Mouse (Mus musculus): Measurements from ENCODE around the gene Shisal2a.

Gene Shisal2a

GRCm38 (mm10) chr4:108383183-108383714, at the start of gene Shisal2a:
Gene Shisal2a (minus strand): TSS chr4:108383349.
- no peak for DNase-seq (ENCODE audit: extremely low spot score, low read depth, low spot score)

GRCm38 (mm10) chr4:108431561-108431936, 48.4 kb upstream of the Shisal2a start:
- DNase-seq (ENCODE audit: extremely low spot score, low read depth, low spot score), result no peak

GRCm38 (mm10) chr4:108430656-108431560, 47.8 kb upstream of the Shisal2a start:
- DNase-seq (ENCODE audit: extremely low spot score, low read depth, low spot score), result peak; percentile 87

- no peak for DNase-seq (ENCODE audit: extremely low spot score, low read depth, low spot score)
These were observed 45.2 kb upstream of the Shisal2a start for GRCm38 (mm10) chr4:108428341-108428721.

GRCm38 (mm10) chr4:108427719-108428340, 44.7 kb upstream of the Shisal2a start:
- no peak for DNase-seq (ENCODE audit: extremely low spot score, low read depth, low spot score)

- no peak for DNase-seq (ENCODE audit: extremely low spot score, low read depth, low spot score)
These were observed 41.4 kb upstream of the Shisal2a start for GRCm38 (mm10) chr4:108424587-108424986.

- no peak for DNase-seq (ENCODE audit: extremely low spot score, low read depth, low spot score)
These were observed 24.5 kb upstream of the Shisal2a start for GRCm38 (mm10) chr4:108407621-108408020.

- no peak for DNase-seq (ENCODE audit: extremely low spot score, low read depth, low spot score)
These were observed 23.8 kb upstream of the Shisal2a start, which contains the start of gene Gpx7 for GRCm38 (mm10) chr4:108406861-108407401. Gene Gpx7 (minus strand): TSS chr4:108406961.

- DNase-seq (ENCODE audit: extremely low spot score, low read depth, low spot score), result no peak
These were observed 23.1 kb upstream of the Shisal2a start for GRCm38 (mm10) chr4:108406138-108406860.

- no peak for DNase-seq (ENCODE audit: extremely low spot score, low read depth, low spot score)
These were observed 22.6 kb upstream of the Shisal2a start for GRCm38 (mm10) chr4:108405766-108406137.

GRCm38 (mm10) chr4:108403861-108404635, 20.9 kb upstream of the Shisal2a start:
- no peak for DNase-seq (ENCODE audit: extremely low spot score, low read depth, low spot score)

- DNase-seq (ENCODE audit: extremely low spot score, low read depth, low spot score), result no peak
These were observed 17.2 kb upstream of the Shisal2a start for GRCm38 (mm10) chr4:108400395-108400794.

- no peak for DNase-seq (ENCODE audit: extremely low spot score, low read depth, low spot score)
These were observed 11.1 kb upstream of the Shisal2a start for GRCm38 (mm10) chr4:108394236-108394635.

GRCm38 (mm10) chr4:108392558-108392957, 9.4 kb upstream of the Shisal2a start:
- no peak for DNase-seq (ENCODE audit: extremely low spot score, low read depth, low spot score)

- DNase-seq (ENCODE audit: extremely low spot score, low read depth, low spot score), result no peak
These were observed 8.0 kb upstream of the Shisal2a start for GRCm38 (mm10) chr4:108391124-108391523.

GRCm38 (mm10) chr4:108388741-108389140, 5.6 kb upstream of the Shisal2a start:
- no peak for DNase-seq (ENCODE audit: extremely low spot score, low read depth, low spot score)

GRCm38 (mm10) chr4:108387681-108388253, 4.6 kb upstream of the Shisal2a start:
- no peak for DNase-seq (ENCODE audit: extremely low spot score, low read depth, low spot score)

GRCm38 (mm10) chr4:108387106-108387505, 4.0 kb upstream of the Shisal2a start:
- DNase-seq (ENCODE audit: extremely low spot score, low read depth, low spot score), result no peak

GRCm38 (mm10) chr4:108386087-108386486, 2.9 kb upstream of the Shisal2a start:
- no peak for DNase-seq (ENCODE audit: extremely low spot score, low read depth, low spot score)

GRCm38 (mm10) chr4:108380146-108380545, 3.0 kb downstream of the Shisal2a start:
- no peak for DNase-seq (ENCODE audit: extremely low spot score, low read depth, low spot score)
